Mouse (Mus musculus): ENCODE measurements at regions not wholly inside any gene's neighbourhood (a gene's known extent, or its start where the extent isn't known, plus 50 kb on each side); places are given as distances from the start of the nearest gene placed in this dataset.
A peak's percentile ranks its signal among the peaks of the same experiment; 100 is the strongest.

DNA sequence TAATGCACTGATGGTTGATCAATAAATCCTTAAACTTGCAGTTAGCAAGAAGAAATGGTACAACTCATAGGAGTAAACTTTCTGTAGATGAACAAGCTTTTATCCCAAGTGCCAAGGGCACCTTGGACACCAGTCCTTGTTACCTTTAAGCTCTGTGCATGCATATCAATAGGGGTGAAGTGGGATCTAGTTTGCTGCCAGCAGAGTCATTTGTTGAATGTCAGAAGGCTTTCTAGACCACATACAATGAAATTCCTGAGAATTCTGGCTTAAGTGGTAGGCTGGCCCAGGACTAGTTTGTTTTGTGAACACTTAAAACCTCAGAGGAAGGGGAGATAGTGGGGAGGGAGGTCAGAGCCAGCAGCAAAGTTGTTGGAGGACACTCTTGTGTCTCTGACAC is 437.9 kb upstream of the 4930412O13Rik start:
- no peak for DNase-seq

DNA sequence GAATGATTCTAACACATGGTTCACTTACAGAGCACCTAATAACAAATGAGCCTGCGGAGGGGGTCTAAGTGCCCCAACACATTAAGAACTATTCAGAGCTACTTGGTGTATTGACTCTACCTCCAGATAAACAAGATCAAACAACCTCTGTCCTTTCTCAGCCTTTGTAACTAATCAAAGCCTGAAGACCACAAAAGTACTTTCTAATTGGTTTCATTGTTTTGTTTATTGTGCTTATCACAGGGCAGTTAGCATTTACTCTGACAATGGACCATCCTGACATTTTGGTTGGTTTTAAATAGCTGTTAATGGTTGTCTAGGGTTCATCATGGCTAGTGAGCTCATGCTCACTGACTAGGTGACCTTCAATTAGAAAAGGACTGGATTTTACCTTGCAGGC is 435.2 kb upstream of the 4930412O13Rik start:
- no peak for DNase-seq

DNA sequence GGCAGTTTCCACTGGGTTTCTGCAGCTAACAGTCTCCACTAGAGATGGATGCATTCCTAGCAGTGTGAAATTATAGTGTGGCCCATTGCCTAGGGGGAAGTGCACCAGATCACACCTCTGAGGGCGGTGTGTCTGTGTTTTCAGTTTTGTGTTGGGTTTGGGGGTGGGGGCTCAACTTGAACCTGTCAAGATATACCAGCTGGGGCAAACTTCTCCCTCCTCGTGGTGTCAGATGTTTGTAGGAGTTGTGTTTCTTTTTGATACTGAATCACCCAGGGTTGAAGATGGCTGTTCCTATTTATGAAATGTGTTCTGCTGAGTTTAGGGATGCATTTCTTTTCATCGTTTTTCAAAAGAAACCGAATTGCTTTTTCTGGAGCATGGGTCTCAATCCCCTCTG is 416.6 kb upstream of the 4930412O13Rik start:
- DNase-seq, result no peak

DNA sequence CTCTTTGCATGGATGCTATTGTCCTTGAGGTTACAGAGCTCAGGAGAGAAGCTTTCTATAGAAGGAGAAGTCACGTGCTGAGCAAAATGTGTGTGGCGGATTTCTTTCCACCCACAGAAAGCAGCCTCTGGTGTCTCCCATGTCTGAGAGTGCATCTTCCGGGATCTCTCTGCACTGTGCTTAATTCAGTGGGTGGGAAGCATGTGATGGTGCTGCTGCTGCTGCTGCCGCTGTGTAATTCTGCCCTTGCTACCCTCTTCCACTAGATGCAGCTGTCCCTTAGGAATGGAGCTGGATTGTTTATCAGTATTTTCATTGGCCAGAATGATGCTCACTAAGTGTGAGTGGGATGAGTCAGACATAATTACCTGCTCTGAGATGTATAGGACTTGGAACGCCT is 416.2 kb upstream of the 4930412O13Rik start:
- DNase-seq, result no peak

DNA sequence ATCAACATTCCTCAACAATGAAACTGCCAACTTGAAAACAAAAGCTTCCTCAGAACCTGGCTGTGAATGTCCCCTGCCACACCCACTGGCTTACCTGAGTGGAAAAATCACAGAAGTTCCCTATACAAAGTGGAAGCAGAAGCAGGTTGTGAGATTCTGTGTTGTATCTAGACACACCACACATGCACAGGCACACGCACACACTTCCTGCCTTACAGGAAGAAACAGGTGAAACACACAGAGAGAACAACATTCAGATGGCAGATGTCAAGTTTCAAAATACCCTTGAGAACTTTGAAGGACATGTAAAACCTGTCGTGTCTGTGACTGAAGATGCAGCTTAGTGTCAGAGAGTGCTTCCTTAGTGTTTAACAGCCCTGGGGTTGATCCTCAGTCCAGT is 413.5 kb upstream of the 4930412O13Rik start:
- DNase-seq, result no peak

DNA sequence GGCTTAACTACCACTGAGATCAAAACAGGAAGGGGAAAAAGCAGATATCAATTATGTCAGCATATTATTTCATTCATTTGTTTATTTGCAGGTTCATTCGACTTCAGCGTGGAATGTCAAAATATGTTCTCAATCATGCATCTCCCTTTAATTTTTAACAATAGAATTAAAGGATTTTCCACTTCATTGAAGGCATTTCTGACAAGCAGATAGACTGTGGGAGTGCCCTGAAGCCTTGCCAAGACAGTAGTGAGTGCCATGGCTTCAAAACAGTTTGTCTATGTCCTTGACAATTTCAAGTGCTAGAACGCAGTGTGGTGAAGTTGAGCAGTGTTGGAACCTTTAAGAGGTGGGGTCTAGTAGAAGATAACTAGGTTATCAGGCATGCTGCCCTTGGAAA is 412.4 kb upstream of the 4930412O13Rik start:
- DNase-seq, result peak in 1 of 2 experiments; percentile 11

DNA sequence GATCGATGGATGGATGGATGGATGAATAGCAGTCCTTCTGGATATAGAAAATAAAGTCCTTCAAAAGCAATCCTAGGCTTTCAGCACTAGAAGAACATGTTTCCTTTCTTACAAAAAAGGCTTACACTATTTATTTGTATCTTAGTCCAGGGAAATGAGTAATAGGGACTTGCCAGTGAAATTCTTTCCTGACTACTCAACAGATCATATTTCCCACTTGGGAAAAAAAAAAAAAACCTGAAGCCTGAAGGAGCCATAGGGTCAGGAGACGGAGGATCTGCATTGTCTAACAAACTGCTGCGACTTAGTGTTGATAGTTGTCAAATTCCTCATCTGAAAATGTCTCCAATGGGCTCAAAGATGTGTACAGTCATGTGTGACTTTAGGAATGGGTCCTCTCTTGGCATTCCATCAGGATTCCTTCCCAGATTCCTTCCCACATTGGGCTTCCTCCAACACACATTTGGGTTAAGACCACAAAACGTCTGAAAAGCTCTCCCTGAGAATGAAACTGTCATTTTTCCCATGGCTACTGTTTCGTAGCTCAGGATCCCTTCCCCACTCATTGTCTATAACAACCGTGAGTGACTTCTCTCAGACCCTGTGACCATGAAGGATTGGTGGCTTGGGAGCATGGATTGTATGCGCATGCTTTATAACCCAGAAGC is 399.2 kb upstream of the 4930412O13Rik start:
- DNase-seq, result no peak

DNA sequence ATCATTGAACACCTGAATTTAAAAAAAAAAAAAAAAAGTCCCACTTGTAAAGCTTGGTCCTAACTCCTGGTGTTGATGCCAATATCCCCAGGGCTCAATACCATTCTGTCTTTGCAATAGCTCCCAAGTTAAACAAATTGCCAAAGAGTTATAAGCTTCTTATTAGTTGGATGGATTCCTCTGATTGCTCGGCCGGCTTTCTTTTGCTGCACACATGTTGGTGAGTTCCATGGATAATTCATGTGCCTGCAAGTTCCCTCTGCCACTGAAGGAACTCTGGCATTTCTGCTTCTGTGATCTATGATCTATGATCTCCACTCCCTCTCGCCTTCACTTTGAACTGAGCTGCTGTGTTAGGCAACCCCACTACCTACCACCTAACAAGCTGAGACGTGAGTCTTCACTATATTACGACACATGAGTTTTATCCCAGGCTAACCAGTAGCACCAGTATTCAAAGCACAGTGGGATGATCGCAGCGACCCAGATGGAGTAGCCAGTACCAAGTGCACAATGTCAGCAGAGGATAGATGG is 393.6 kb upstream of the 4930412O13Rik start:
- DNase-seq, result no peak

DNA sequence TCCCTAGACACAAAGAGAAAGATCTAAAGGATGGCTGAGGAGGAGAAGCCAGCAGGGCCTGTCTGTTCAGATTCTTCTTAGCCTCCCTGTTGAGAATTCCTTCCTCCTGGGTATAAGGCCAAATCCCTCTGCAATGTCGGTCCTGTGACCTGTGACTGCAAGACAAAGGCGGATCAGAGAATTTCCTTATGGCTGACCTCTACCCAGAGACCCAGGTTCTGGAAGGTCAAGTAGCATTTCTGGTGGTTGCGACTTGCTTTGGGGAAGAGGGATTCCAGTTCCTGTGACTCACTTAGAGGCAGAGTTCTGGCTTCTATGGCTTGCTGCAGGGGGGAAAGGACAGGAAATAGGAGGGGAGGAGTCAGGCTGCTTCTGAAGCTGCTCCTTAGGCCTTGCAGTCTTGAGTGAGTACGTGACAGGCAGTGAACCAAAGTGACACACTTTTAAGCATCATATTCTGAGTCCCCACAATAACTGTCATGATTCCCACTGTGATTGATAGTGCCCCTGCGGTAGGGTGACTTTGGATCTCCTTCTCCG is 387.4 kb upstream of the 4930412O13Rik start:
- DNase-seq, result no peak

DNA sequence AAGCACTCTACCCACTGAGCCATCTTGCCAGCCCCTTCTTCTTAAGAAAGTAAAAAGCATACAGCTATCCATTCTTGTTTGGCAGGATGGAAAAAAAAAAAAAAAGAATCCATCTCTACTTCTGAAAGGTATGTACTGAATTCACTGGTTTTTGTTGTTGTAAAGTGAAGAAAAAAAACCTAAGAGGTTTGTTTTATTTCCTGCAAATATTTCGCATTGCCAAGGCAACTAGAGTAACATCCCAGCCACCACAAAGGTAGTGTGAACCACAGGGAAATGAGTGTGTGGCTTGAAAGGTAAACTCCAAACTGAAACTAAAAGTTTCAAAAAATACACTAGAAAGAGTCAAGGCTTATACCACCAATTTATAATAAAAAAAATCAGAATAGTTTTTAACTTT is 361.0 kb upstream of the 4930412O13Rik start:
- DNase-seq, result no peak

DNA sequence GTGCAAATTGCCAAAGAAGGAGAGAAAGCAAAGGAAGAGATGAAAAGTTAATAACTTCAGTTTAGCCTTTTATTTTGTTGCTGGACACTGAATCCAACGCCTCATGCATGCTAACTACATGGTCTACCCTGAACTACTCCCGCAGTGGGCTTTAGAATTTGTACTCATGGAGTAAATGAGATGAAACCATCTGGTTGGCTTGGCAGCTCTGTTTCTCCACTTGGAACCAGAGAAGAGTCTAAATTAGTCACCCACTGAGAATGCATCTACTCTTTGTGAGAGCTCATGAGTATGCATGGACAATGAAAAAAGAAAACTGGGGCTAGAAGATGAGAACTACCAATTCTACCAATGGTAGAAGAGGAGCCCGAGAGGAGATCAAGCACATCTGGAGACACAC is 355.1 kb upstream of the 4930412O13Rik start:
- peak in 1 of 2 experiments; percentile 3 for DNase-seq

DNA sequence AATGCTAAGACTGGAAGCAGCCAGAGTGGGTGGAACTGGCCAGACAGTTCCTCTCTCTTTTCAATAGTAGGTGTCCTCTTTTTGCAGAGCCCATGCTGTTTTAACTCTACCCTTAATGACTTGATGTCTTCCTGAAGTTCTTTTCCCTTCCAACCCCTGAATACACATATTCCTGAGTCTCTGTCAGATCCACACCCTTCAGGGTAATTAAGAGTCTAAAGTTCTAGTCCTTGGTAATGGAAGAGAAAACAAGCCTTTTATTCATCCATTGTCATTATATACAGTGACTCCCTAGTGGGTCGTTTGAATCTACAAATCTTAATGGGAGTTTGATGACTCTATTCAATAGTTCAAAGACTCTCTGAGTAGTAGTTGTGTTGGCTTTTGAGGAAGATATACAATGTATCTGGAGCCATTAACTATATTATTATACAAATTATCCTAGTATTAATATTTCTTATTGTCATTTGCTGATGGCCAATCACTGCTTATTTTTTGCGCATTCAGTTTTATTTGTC is 345.9 kb upstream of the 4930412O13Rik start:
- no peak for DNase-seq

DNA sequence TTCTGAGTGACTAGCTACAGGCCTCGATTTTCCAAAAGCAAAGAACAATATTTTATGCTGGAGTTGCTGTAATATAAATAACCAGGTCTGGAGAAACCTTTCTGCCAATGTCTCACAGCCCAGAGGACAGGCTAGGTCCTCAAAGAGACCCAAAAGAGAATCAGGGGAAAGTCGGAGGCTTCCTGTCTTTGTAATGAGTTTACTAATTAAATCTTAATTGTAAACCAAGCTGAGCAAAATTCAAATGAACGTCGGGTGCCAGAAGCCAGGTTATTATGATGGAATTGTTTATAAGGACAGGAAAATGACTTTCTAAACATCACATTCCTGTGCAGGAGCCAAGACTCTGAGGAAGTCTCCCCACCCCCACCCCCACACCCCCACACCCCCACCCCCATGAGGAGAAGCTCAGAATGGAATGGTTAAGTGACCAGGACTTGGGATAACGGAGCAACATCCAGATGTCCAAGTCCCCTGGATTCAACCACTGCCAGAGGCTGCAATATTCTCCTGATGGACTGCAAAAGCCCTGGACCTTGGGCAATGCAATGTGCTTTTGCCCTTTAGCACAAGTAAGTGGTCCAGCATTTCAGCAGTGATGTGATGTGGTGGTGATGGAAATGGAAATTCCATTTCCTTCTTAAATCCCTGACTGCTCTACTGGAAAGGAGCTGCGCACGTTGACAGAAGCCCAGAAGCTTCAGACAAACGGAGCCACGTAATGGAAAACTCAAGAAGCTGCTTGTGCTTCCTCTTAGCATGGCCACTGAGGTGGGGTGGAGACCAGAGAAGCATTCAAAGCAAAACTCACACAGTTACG is 333.1 kb upstream of the 4930412O13Rik start:
- DNase-seq, result no peak

DNA sequence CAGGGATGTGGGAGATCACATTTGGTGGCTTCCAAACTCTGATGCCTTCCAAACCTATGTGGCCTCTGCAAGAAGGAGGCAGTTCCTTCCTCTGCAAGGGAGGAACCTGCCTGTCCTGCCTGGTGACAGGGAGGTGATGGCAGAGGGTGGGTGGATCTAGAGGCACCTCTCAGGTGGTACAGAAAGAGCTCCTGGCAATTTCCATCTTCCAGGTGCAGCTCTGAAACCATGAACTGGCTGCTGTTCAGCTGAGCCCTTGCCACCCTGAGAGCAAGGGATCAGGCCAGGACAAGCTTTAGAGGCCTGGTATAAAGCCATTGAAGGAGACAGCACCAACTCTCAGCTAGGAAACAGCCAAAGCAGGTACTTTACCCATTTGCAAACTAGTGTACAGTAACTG is 327.7 kb upstream of the 4930412O13Rik start:
- DNase-seq, result no peak

DNA sequence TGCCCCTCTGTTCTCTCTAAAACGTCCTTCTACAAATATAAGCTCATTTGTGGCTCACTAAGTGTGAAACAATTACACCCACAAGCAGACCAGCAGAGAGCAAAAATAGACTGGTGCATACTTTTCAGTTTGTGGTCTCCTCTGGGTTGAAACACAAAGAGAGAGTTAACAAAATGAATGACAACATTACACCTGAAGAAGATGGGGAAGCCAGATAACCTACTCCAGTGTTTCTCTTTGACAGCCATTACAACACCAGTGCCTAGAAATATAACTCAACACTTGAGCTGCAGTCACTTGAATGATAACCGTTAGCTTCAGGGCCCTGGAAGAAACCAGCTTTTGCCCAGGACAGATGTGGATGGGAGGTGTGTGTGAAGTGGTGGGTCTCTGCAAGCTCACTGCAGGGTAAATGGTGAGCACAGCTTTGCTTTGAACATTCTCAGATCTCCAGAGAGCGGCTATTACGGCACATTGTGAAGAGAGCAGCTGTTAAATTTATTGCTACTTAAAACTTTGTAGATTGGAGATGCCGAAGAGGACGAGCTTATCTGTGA is 316.5 kb upstream of the 4930412O13Rik start:
- DNase-seq, result no peak

DNA sequence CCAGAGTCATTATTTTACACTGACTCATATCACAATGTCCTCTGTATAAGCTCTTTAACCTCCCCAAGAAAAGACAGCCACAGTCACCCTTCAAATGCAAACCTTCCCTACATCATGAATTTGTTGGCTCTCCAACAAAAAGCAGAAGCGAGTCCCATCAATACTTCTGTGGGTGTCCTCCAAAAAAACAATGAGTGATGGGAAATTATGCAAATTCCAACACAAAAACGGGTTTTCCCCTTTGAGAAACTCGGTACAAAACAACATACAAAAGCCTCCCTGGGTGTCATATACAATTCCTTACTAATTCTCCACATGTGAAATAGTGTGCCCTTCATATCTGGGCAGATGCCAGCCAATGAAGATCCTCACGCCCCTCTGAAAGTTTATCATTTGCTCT is 311.8 kb upstream of the 4930412O13Rik start:
- no peak for DNase-seq

DNA sequence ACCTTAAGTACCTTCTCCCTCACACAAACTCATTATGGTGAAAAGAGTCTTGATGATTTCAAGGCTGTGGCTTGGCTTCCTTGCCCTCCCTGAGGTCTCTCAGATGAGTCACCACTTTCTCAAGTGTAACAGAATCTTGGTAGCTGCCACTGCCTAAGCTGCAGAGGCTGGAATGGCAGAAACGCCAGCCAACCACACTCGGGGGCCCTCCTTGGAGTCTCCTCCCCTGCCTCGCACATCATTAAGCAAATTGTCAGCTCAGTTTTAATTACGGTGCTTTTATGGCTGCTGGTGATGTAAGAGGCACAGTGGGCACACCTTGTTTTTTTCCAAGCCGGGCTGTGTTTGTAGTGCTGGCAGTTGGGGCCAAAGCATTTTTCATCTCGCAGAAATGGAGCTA is 306.9 kb upstream of the 4930412O13Rik start:
- no peak for DNase-seq

DNA sequence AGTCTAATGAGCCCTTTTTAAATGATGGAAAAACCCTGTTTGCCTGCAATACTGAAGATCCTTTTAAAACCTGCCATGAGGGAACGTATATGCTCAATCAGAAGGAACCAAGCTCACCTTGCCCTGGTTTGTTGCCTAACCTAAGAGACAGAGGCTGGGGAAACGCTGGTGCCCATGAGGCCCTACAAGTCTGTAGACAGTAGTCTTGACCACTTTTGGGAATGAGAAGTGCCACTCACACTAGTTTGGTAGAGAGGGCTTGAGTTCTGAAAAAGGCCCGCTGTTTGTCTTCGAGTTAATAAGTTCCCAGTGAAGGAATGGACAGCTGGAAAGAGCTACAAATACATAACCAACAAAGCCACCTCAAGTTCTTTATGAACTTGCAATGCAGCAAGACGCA is 306.4 kb upstream of the 4930412O13Rik start:
- no peak for DNase-seq

DNA sequence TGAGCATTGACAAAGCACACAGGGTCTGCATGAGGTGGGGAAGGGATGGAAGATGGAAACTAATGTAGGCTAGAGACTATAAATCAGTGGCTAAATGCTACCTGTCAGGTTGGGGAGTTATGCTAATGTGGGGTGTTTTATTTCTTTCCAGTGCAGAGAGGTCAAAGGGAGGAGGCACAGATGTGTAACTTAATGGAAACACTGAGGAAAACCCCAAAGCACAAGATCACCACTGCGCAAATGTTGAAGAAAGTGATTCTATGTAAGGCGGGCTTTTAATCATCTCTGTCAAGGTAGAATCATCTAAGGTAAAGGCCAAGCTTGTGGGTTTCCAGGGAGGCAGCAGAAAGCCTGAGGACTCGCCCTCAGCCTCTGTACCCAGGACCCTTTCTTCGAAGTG is 303.2 kb upstream of the 4930412O13Rik start:
- DNase-seq, result no peak

DNA sequence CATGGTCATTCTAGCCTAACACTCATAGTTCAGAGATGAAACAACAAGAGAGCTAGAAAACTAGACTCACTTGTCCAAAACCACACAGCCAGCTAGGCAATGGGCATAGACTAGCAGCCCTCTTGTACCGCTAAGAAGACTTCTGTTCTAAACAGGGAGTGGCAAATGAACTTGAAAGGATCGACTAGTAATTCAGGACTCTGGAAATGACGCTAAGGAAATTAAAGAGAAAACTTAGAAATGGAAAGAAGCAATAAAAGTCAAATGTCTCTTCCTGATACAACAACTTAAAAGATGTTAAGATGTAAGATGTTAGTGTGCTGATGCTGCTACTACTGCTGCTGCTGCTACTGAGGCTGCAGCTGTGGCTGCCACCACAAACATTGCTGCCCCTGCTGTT is 293.7 kb upstream of the 4930412O13Rik start:
- DNase-seq, result no peak

DNA sequence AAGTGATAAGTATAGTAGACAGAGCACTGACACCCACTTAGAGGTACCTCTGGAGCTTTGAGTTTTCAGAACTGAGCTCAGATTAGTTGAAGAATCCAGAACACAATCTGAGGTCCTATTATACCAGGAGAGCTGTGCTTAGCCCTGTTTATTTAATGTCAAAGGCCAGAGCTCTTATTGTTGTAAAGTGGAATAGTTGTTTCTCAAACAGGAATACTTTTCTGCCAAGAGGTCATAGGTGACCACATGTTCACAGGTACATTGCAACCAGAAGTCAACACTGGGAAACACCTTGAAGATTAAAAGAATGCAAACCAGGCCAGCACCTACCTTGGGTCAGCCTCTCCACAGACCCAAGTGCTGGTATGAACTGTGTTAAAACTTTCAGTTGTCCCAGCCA is 291.9 kb upstream of the 4930412O13Rik start:
- DNase-seq, result no peak

DNA sequence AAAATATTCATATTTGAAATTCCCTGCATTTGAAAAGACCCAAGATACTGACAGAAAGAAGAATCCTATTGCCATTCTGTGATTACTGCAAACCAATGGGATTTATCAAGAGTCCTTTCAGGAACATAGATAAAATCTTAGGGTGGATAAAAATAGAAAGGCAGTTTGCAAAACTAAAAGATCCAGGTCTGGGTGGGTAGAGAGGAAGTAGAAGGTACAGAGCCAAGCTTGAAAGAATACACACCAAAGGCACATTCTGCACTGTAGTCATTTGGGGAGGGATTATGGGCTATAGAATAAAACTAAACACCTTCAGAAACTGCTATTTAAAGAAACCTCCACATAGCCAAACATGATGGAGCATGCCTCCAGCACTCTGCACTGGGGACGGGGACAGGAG is 288.5 kb upstream of the 4930412O13Rik start:
- no peak for DNase-seq

DNA sequence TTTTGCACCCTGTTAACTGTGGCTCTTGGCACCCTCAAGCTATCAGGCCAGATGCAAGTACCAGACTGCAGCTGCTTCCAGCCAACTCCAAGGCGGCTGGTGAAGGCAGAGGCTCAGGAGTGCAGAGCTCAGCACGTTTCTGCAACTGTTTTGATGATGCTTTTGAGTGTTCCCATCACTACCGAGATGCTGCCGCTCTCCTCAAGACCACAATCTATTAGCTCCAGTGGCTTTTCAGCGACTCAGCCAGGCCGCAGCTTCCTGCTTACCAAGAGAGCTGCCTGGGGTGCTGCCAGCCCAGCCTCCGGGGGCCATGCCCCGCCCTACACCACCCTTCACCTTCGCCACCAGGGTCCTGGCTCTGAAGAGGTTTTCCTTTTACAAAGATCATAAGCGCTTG is 287.1 kb upstream of the 4930412O13Rik start:
- DNase-seq, result no peak
